Comparison of ENCODE assay signal across 20 mouse cellular contexts in genomic region chr17:71336421-71336820, GRCm38 (mm10). TPM values are rescaled to one million over a fixed set of nuclear protein-coding genes. Genes with fewer than 3 reads are reported as not detected.
A peak's percentile ranks its signal among the peaks of the same experiment; 100 is the strongest.
DNase-seq lines count a peak whose midpoint lies in the region; ATAC-seq lines count a peak whose summit lies in the region.
"Had no signal": no experiment of that assay in that cellular context is flagged by ENCODE, and none has a peak within 500 bp of the region (broad histone marks: within the 10 kb centered on the region; RNA-seq: fewer than 3 reads in every experiment).

No protein-coding gene starts in this region.

- no peaks in the 10 kb centered on the region for H3K27me3 ChIP-seq in heart, embryonic 11.5 days (ENCODE audit: control insufficient read depth, insufficient read depth, low read length)
- H3K27me3 ChIP-seq in lung, embryonic 15.5 days: no peaks in the 10 kb centered on the region
- H3K27me3 ChIP-seq: limb, embryonic 13.5 days; midbrain, embryonic 12.5 days; neural tube, embryonic 12.5 days had no signal

- H3K9me3 ChIP-seq in heart, embryonic 11.5 days (replicated peaks; ENCODE audit: control insufficient read depth, low read length): no peaks in the 10 kb centered on the region; the same call in 1 of the 2 replicates
- H3K9me3 ChIP-seq in lung, embryonic 15.5 days: no peaks in the 10 kb centered on the region
- H3K9me3 ChIP-seq: embryonic facial prominence, embryonic 10.5 days; limb, embryonic 13.5 days; midbrain, embryonic 12.5 days; neural tube, embryonic 12.5 days had no signal

- no peak for ATAC-seq in heart, embryonic 11.5 days (replicated peaks; ENCODE audit: insufficient number of reproducible peaks, low FRiP score, low TSS enrichment)
- peak; percentile 71; the same call in 1 of the 2 replicates for ATAC-seq in lung, embryonic 15.5 days (ENCODE audit: borderline replicate concordance, extremely low read depth, low FRiP score, low TSS enrichment)

- H3K4me3 ChIP-seq in heart, embryonic 11.5 days (ENCODE audit: low read depth, low read length): no peak overlapping the region
- no peak overlapping the region for H3K4me3 ChIP-seq in lung, embryonic 15.5 days
- H3K4me3 ChIP-seq: embryonic facial prominence, embryonic 10.5 days; limb, embryonic 13.5 days; midbrain, embryonic 12.5 days; neural tube, embryonic 12.5 days had no signal

- no peak overlapping the region for H3K4me2 ChIP-seq in heart, embryonic 11.5 days
- H3K4me2 ChIP-seq in lung, embryonic 15.5 days: no peak overlapping the region
- H3K4me2 ChIP-seq: limb, embryonic 13.5 days; midbrain, embryonic 12.5 days; neural tube, embryonic 12.5 days had no signal

- 70% methylated on average over 8 of the region's 8 CpGs for whole genome bisulfite sequencing in heart, embryonic 11.5 days (ENCODE audit: insufficient replicate concordance)
- 35% methylated on average over 8 of the region's 8 CpGs for WGBS in lung, embryonic 15.5 days

- H3K9ac ChIP-seq in heart, embryonic 11.5 days (ENCODE audit: low read depth, low read length): no peak overlapping the region
- no peak overlapping the region for H3K9ac ChIP-seq in lung, embryonic 15.5 days
- H3K9ac ChIP-seq: limb, embryonic 13.5 days; liver, embryonic 14.5 days; midbrain, embryonic 12.5 days; neural tube, embryonic 12.5 days had no signal

- H3K36me3 ChIP-seq in heart, embryonic 11.5 days (ENCODE audit: control insufficient read depth, insufficient read depth, low read length): 0 out of 2 replicates have a peak, but pooled peaks cover 2% of the 10 kb centered on the region
- H3K36me3 ChIP-seq in lung, embryonic 15.5 days: no peaks in the 10 kb centered on the region
- H3K36me3 ChIP-seq: neural tube, embryonic 12.5 days had no signal

- no peaks in the 10 kb centered on the region for H3K4me1 ChIP-seq in heart, embryonic 11.5 days (ENCODE audit: control insufficient read depth, insufficient read depth, low read length)
- H3K4me1 ChIP-seq in lung, embryonic 15.5 days: no peaks in the 10 kb centered on the region
- H3K4me1 ChIP-seq: embryonic facial prominence, embryonic 10.5 days; limb, embryonic 13.5 days; midbrain, embryonic 12.5 days; neural tube, embryonic 12.5 days had no signal

- H3K27ac ChIP-seq in heart, embryonic 11.5 days (ENCODE audit: low read depth, low read length): no peak overlapping the region
- no peak overlapping the region for H3K27ac ChIP-seq in lung, embryonic 15.5 days
- H3K27ac ChIP-seq: embryonic facial prominence, embryonic 10.5 days; limb, embryonic 13.5 days; liver, embryonic 14.5 days; midbrain, embryonic 12.5 days; neural tube, embryonic 12.5 days had no signal

- DNase-seq in heart, adult 8-10 months (ENCODE audit: low spot score): peak; percentile 4
- no peak for DNase-seq in lung, postnatal 14 days
- DNase-seq in forelimb bud, embryonic 11.5 days (ENCODE audit: low read depth, low spot score): peak; percentile 13
- DNase-seq in lung, postnatal 25 days (ENCODE audit: low spot score): peak; percentile 2
- no peak for DNase-seq in liver
- DNase-seq: adrenal gland, postnatal 36 days; B cell, adult 2 months; cerebellum, adult 11-12 months; cerebellum, postnatal 14 days; gastrocnemius, postnatal 10 days; kidney, adult 8-10 months; right cerebral cortex, adult 18-20 months; thymus, postnatal 36 days had no signal

RNA-seq across cellular contexts. Expression of gene Emilin2, which starts 24.6 kb away (rescaled TPM):
- 10 to 100 TPM; 25.3 to 46.2 (median 41.1) TPM for total RNA-seq in heart, adult 8-10 months (2022)
- 59.1 and 81.1 TPM in 2 replicates for polyA plus RNA-seq in heart, embryonic 11.5 days (2014; fragmentation: Nextera tagmentation; extraction: Ambion mirVana)
- 6.2 and 6.9 TPM in 2 replicates for polyA plus RNA-seq in lung, embryonic 15.5 days (2015; fragmentation: Nextera tagmentation; extraction: Ambion mirVana)

Comparison
In these comparisons a context has a peak if more than half of its experiments do, and no peak if none do; other contexts are left out.
1. DNase-seq: peak in heart, adult 8-10 months (single experiment), forelimb bud, embryonic 11.5 days (single experiment) and lung, postnatal 25 days (single experiment); none in lung, postnatal 14 days (single experiment) and liver (single experiment).